Mouse (Mus musculus) MEL (cell line): ENCODE results near the gene Bicdl1.

Source experiments
- CTCF ChIP-seq, 3 experiments: IDR thresholded peaks in 2 of 3; conservative IDR thresholded peaks in 1 of 3; 2 replicates each; pipeline ENCODE4 v1.5.1; 2011 to 2012; ENCODE audit warnings: low read length in 3 of 3, low read depth in 2 of 3, mild to moderate bottlenecking in 2 of 3, improper control_type of control experiment in 1 of 3, inconsistent platforms in 1 of 3, mixed read lengths in 1 of 3, moderate library complexity in 1 of 3; ENCODE audit not compliant: control insufficient read depth in 1 of 3, insufficient read depth in 1 of 3, poor library complexity in 1 of 3, severe bottlenecking in 1 of 3
- EP300 ChIP-seq, 2 experiments: IDR thresholded peaks; 2 replicates each; pipeline ENCODE4 v1.6.1; 2011; ENCODE audit warnings: improper control_type of control experiment in 2 of 2, low read length in 2 of 2, low read depth in 1 of 2, mild to moderate bottlenecking in 1 of 2
- GATA1 ChIP-seq: IDR thresholded peaks from 2 replicates; pipeline ENCODE4 v1.6.1; 2011; ENCODE audit warnings: low read depth, low read length, improper control_type of control experiment
- TAL1 ChIP-seq: IDR thresholded peaks from 2 replicates; pipeline ENCODE4 v1.6.1; 2012; ENCODE audit warnings: mild to moderate bottlenecking, inconsistent platforms, low read length, moderate library complexity, mixed read lengths
- UBTF ChIP-seq: IDR thresholded peaks from 2 replicates; pipeline ENCODE4 v1.6.1; 2012; ENCODE audit warnings: low read depth, mild to moderate bottlenecking, inconsistent platforms, low read length, improper control_type of control experiment, moderate library complexity, borderline replicate concordance; ENCODE audit not compliant: insufficient read depth

DNA sequence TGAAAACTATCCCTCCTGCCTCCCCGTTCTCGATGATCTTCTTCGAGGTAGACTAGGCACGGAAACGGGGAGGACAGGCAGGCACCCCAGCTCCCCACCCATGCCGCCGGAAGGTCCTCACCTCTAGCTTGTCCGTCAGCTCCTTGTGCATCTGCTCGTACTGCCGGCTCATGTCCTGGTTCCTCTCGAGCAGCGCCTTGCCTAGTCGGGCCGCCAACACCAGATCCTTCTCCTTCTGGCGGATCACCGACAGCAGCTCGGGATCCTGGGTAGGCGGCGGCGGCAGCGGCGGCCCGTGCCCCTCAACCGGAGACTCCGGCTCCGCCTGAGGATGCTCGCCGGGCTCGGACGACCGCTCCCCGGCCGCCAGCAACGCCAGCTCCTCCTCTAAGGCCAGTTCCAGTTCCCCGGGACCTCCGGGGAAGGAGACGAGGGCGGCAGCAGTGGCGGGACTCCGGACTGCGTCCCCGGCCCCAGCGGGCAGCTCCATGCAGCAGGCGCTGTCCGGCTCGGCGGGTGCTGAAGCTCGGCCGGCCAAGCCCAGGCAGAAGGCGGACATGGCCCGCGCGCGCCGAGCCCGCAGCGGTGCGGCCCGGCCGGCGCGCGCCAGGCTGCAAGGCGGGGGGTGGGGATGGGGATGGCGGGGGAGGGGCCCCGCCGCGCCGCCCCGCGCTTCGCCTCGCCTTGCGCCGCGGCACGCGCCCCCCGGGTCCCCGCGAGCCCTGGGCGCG lies at the start of gene Bicdl1:
- TF ChIP-seq EP300 (IDR thresholded peaks at IDR 0.05; ENCODE audit: low read depth in 1 of 2, low read length in 2 of 2) (no peak), GATA1 (no peak), CTCF (IDR thresholded peaks at IDR 0.05 in 2 of 3, conservative IDR thresholded peaks at IDR 0.05 in 1 of 3; ENCODE audit: control insufficient read depth in 1 of 3, insufficient read depth in 1 of 3, low read depth in 2 of 3, low read length in 3 of 3, poor library complexity in 1 of 3, severe bottlenecking in 1 of 3) (no peak), TAL1 (no peak), UBTF (0 out of 2 replicates have a peak, but pooled peaks have one; percentile 90)
